Mouse (Mus musculus) MEL (cell line): Measurements from ENCODE around the gene Mcm6.

ENCODE experiments used
- CTCF ChIP-seq, 3 experiments: IDR thresholded peaks in 2 of 3; conservative IDR thresholded peaks in 1 of 3; 2 replicates each; pipeline ENCODE4 v1.5.1; 2011 to 2012; ENCODE audit warnings: low read length in 3 of 3, low read depth in 2 of 3, mild to moderate bottlenecking in 2 of 3, improper control_type of control experiment in 1 of 3, inconsistent platforms in 1 of 3, mixed read lengths in 1 of 3, moderate library complexity in 1 of 3; ENCODE audit not compliant: control insufficient read depth in 1 of 3, insufficient read depth in 1 of 3, poor library complexity in 1 of 3, severe bottlenecking in 1 of 3
- E2F4 ChIP-seq: IDR thresholded peaks from 2 replicates; pipeline ENCODE4 v1.6.1; 2011; ENCODE audit warnings: low read depth, low read length, improper control_type of control experiment, borderline replicate concordance
- JUND ChIP-seq: IDR thresholded peaks from 2 replicates; pipeline ENCODE4 v1.6.1; 2011; ENCODE audit warnings: low read depth, mild to moderate bottlenecking, improper control_type of control experiment, low read length
- POLR2A ChIP-seq, 2 experiments: IDR thresholded peaks; 2 replicates each; pipeline ENCODE4 v1.6.1; 2011 to 2012; ENCODE audit warnings: low read length in 2 of 2, mild to moderate bottlenecking in 2 of 2, control low read depth in 1 of 2, improper control_type of control experiment in 1 of 2, low read depth in 1 of 2, moderate library complexity in 1 of 2; ENCODE audit not compliant: control insufficient read depth in 1 of 2, insufficient read depth in 1 of 2, poor library complexity in 1 of 2
- SMC3 ChIP-seq: IDR thresholded peaks from 2 replicates; pipeline ENCODE4 v1.6.1; 2011; ENCODE audit warnings: low read depth, low read length, improper control_type of control experiment
- ZC3H11A ChIP-seq: IDR thresholded peaks from 2 replicates; pipeline ENCODE4 v1.6.1; 2012; ENCODE audit warnings: low read depth, mild to moderate bottlenecking, inconsistent platforms, low read length, improper control_type of control experiment

DNA sequence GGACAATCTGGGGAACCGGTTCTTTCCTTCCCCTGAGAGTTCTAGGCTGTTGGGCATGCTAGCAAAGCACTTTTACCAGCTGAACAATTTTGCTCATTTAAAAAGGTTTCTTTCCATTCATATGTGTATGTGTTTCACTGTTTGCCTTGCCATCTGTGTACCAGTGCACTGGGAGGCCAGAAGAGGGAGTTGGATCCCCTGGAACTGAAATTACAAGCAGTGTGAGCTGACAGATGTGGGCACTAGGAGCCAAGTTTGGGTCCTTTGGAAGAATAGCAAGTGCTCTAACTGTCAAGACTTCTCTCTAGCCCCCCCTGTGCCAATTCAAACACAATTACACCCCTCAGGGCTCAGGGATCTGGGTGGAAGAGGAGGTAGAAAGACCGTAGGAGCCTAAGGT lies 34.7 kb downstream of the Mcm6 start:
- TF ChIP-seq CTCF (IDR thresholded peaks at IDR 0.05 in 2 of 3, conservative IDR thresholded peaks at IDR 0.05 in 1 of 3; ENCODE audit: control insufficient read depth in 1 of 3, insufficient read depth in 1 of 3, low read depth in 2 of 3, low read length in 3 of 3, poor library complexity in 1 of 3, severe bottlenecking in 1 of 3) (peak in 1 of 3 experiments; percentile 6; a peak in 1 of 6 replicates), SMC3 (0 out of 2 replicates have a peak, but pooled peaks have one; percentile 13), ZC3H11A (no peak), POLR2A (IDR thresholded peaks at IDR 0.05; ENCODE audit: control insufficient read depth in 1 of 2, insufficient read depth in 1 of 2, low read depth in 1 of 2, low read length in 2 of 2, poor library complexity in 1 of 2) (no peak), E2F4 (no peak), JUND (no peak)
